Mouse (Mus musculus) kidney, adult 2 months (tissue): ENCODE measurements around the gene Fzd2.

ENCODE experiments used
- CTCF ChIP-seq: fragments of 200-500 bp; conservative IDR thresholded peaks from 2 replicates; pipeline ENCODE4 v1.5.1; 2011; ENCODE audit warnings: low read depth, mild to moderate bottlenecking, control low read depth, low read length, moderate library complexity, mixed read lengths; ENCODE audit not compliant: insufficient read depth, insufficient read length
- POLR2A ChIP-seq: fragments of 200-500 bp; IDR thresholded peaks from one replicate; pipeline ENCODE4 v1.6.1; 2011; ENCODE audit warnings: low read depth, low read length, control low read depth

DNA sequence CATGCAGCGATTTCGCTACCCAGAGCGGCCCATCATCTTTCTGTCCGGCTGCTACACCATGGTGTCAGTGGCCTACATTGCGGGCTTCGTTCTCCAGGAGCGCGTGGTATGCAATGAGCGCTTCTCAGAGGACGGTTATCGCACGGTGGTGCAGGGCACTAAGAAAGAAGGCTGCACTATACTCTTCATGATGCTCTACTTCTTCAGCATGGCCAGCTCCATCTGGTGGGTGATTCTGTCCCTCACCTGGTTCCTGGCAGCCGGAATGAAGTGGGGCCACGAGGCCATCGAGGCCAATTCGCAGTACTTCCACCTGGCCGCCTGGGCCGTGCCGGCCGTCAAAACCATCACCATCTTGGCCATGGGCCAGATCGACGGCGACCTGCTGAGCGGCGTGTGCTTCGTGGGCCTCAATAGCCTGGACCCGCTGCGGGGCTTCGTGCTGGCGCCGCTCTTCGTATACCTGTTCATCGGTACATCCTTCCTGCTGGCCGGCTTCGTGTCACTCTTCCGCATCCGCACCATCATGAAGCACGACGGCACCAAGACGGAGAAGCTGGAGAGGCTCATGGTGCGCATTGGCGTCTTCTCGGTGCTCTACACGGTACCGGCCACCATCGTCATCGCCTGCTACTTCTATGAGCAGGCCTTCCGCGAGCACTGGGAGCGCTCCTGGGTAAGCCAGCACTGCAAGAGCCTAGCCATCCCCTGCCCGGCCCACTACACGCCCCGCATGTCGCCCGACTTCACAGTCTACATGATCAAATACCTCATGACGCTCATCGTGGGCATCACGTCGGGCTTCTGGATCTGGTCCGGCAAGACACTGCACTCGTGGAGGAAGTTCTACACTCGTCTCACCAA, 1.6 kb downstream of the Fzd2 start:
- TF ChIP-seq CTCF (no peak), POLR2A (no peak)
